Mouse (Mus musculus) embryo, embryonic 10 days (tissue): ENCODE measurements at regions not wholly inside any gene's neighbourhood (a gene's known extent, or its start where the extent isn't known, plus 50 kb on each side); places are given as distances from the start of the nearest gene placed in this dataset.

ENCODE experiments used
- DNase-seq: peaks from one replicate; pipeline ENCODE4 v3.0.0-alpha.2; 2015; ENCODE audit warnings: low spot score

DNA sequence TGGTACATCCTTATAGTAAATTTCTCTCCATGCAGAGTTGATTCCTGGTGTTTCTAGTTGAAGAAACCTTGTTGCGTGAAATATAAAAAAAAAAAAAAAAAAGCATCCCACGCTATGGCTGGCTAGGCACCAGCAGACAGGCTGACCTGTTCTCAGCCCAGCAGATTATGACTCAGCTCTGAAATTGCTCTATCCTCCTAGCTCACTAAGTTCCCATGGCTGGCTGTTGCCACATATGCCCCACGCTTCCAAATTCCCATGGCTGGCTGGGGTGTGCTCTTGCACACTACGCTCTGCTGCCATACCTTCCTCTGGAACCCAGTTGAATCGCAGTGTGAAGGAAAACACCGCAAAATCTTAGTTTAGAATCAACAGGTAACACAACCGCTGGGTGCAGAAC, 270.1 kb downstream of the Mid1ip1 start:
- DNase-seq, result no peak

DNA sequence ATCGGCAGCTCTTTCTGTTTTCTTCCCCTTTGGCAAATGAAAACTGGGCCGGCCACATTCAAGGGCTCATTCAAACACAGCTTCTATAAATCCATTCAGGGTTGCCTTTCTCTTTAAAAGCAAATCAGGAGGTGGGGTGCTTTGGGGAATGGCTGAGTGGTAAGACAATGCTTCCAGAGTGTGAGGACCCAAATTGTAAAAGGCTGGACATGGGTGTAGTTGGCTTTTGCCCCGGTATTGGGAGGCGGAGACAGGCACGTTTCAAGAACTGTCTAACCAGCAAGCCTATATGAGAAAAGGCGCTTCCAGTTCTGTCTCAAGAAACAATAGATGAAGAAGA, 277.0 kb downstream of the Mid1ip1 start:
- DNase-seq, result no peak

DNA sequence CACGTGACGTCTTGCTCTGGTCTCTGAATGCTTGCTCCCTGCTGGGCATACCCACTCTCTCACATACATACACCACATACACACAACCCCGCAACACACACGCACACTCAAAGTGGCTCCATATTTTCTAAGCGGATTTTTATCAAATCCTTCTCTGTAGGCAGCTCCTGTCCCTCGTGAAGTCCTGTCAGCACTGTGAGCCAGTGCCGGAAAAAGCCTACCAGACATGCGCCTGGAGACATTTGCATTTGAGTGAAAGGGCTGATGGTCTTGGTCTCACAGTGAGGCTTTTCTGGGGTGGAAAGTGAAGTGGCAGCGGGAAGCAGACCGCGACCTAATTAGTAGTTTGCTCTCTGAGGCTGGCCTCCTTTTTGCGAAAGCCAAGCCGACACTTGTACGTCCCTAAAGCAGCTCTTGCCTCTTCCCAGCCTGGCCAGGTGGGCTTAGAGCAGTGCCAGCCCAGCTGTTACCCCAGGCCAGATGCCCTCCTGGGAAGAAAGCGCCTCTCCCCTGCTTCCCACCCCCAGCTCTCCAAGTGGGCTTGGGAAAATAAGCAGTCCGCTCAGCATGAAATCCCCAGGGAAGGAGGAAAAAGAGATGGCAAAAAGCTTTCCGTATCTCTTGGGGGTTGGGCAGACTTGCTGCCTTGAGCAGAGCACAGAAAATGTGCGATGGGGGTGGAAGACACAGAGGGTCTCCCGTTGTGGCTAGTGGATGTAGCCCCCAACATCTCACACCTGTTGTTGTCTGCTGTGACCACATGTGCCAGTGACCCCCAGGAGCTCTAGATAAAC, 277.6 kb downstream of the Mid1ip1 start:
- DNase-seq, result peak; percentile 26

DNA sequence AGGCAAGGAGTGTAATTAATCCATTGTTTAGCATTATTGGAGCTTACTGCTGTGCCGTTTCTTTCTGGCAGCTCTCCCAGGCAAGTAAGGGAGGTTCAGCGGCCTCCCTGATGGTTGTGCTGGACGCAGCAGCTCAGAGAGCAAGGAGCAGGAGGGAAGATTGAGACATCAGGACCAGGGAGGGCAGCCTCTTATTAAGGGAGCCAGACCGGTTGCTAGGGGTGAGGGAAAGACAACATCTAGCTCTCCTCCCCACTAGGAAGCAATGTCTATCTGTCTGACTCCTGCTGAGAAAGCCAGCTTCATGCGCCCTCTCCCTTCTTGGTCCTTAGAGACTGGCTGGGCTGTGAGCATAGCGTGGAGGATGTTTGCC, 278.2 kb downstream of the Mid1ip1 start:
- DNase-seq, result peak; percentile 16

DNA sequence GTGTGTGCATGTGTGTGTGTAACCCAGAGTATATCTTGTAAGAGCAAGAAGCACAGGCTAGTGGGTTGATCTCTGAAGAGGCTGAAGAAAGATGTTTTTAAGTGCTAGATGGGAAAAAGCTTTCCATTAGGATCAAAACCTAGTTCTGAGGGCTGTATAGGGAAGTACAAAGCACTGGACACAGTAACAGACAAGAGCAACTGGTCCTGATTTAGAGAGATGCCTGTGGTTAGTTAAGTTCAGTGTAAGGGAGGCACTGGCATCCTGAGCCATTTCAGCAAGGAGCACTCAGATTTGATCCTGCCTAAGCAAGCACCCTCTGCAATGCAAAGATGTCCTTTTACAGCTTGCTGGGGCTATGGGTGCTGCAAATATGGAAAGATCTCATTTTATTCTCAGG, 280.1 kb downstream of the Mid1ip1 start:
- no peak for DNase-seq

DNA sequence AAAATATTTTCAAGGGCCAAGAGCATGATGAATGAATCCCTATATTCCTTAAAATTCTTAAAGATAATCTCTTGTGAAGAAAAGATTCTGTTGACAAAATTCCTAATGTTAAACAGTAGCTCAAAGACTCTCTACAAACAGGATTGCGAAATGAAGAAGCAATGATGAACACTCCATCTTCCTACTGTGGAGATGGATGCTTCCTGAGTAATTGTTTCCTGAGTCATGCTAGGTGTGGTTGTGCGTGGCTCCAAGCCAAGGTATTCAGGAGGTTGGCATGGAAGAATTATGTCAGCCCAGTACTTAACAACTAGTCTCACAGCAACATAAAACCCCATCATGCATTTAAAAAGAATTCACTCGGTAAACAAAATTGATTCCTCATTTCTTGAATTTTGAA, 286.4 kb downstream of the Mid1ip1 start:
- DNase-seq, result no peak

DNA sequence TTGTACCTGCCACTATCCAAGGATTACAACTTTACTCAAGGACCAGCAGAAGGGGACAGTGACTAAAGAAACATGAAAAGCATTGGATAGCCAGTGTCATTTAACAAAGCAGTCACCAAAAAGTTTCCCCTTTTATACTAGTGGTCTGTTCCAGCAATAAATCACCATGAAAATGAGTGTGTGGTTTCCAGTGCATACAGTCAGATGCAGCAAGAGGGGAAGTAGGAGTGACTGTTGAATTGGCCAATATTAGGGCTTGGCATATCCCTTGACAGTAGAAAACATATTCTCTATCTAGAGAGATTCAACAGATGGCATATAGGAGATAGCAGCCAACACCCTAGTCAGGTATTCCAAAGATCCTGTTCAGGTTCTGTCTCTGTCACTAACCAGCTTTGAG, 259.8 kb upstream of the H2al1a start:
- DNase-seq, result no peak

DNA sequence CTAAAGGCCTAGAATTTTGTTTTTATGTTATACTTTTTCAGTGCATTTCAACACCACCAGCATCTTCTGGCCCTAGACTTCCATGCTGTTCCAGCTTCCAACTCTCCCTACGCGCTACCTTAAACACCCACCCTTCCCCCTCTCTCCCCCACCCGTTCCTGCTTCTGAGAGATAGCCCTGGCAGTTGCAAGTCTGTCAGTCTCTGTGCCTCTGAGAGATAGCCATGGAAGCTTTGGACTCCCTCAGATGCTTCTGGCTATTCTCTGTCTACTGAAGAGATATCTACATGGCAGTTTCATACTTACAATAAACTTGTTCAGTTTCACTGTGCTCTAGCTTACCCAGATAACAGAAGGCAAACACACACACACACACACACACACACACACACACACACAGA, 252.3 kb upstream of the H2al1a start:
- DNase-seq, result no peak

DNA sequence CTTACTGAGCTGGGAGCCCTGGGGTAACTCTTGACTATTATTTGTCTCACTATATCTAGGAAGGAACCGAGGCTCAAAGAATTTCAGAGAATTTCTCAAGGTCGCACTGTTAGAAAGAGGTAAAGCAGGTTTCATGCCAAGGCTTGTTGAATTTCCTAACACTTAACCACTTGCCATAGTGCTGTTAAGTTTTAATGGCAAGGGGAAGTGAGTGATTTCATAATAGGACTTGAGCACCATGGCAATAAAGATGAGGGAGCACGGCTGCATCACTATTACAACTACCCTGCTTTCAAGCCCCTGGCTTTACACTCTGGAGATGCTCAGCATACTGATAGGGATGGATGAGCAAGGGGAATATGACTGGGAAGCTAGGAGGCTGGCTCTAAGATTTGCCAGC, 216.9 kb upstream of the H2al1a start:
- no peak for DNase-seq

DNA sequence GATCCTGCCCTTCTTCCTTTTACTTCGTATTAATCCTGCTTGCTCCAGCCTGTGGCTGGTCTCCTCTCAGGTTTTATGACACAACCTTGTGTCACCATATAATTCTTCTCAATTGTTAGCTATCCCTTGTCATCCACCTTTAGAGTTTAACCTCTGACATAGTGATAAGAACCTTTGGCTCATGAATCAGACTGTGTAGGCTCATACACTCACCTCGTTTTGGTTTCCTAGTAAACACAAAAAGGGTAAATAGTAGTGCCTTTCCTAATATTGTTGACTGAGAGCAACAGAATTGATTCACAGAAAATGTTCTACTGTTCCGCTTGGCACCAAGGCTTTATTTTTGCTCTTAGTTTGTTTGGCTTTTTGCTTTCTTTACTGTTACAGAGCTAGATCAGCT, 216.2 kb upstream of the H2al1a start:
- DNase-seq, result no peak

DNA sequence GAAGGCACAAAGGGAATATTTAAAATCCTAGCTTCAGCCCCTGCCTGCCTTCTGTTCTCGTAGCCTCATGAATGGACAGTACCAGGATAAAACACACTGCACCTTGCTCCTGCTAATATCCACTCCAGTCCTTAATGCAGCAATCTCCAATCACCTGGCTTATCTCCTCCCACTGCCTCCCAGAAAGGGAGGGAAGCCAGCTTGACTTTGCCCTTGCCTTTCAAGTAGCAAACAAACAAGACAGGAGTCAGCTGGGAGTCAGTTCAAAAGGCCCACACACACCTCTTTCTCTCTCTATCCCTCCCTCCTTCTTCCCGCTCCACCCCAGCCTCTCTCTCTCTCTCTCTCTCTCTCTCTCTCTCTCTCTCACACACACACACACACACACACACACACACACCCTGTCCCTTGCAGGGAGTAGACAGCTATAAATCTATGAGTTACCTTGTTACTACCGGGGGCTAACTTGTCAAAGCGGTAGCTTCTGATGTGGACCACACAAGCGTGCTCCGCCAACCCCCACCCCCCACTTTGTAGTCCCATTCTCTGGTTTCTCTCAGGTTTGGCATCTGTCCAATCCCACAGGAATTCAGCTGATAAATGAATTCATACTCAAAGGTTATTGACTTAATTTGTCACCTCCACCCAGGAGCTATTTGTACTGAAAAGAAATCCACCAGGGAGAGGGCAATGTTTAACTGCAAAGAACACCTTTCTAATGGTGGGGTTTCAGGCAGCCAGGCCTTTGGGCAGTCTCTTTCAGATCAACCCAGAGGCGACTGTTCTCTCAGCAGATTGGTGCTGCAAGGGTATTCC, 212.6 kb upstream of the H2al1a start:
- no peak for DNase-seq

DNA sequence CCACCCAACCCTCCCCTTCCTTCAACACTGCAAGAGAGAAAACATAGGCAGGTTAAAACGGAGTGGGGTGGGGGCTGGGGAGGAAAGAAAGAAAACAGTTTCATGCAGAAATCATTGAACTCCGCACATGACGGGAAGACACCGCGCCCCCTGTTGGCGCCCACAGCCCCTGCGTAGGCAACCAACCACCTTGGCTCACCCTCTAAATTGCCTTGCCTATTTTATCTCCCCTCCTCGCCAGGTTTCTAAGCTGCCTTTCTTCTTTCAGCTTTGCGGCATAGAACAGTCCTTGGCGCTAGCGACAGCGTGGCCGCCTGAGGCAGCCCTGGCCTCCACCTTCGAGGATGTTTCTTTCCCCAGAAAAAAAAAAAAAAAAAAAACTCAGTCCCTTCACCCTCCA, 211.1 kb upstream of the H2al1a start:
- DNase-seq, result peak; percentile 65

DNA sequence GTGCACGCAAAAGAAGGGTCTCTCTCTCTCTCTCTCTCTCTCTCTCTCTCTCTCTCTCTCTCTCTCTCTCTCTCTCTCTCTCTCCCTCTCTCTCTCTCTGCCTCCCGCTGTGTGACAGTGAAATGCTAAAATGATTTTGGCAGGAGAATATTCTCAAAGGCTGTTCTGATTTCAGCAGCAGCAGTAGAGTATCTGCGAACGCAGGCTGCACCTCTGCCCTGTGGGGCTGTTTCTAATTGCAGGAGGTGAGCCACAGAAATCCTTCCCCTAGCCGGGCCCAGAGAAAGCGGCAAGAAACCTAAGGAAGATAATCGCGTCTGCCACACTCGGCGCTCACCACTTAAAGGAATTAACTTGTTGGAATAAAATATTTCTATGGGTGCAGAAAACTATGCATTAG, 210.6 kb upstream of the H2al1a start:
- DNase-seq, result no peak

DNA sequence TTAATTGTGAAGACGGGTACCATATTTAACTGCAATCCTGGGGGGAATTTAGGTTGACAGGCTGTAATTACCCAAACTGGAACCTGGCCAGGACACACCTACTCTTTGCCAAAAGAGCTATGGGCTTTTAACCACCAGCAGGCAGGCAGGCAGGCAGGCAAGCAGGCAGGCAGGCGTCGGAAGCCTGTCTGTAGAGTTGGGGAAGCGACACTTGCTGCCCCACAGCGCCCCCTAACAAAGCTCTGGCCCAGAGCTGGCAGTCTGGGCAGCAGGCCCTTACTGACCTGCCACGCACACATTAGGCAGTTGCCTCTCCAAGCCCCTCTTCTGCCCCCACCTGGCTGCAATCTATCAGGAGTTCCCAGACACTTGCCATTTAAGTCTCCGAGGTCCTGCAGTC, 208.6 kb upstream of the H2al1a start:
- peak; percentile 71 for DNase-seq

DNA sequence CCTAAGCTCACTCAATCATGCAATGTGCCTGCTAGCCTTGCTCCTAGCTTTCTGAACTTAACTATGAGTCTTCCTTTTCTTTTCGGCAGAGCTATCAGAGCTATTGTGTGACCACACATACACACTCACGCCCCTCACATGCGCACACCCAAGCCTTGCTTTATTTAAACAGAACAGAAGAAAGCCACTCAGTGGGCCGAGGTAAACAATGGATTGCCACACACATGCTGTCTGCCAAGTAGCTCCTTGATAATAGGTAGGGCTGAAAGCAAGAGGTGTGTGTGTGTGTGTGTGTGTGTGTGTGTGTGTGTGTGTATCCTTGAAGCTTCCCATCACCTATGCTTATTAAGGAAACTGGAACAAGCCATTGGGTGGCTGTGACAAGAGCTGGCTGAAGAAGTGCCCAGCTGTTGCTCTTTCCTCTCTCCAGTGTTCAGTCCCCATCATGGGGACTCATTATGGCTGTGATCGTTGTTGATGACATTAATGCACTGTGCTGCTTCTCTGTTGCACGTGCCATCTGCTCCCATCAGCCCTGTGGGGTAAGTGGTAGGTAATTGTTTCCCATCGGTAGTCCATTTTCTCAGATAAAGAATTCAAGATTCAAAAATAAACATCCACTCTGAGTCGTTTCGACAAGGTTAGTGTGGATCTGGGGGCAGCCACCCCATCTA, 201.3 kb upstream of the H2al1a start:
- DNase-seq, result no peak

DNA sequence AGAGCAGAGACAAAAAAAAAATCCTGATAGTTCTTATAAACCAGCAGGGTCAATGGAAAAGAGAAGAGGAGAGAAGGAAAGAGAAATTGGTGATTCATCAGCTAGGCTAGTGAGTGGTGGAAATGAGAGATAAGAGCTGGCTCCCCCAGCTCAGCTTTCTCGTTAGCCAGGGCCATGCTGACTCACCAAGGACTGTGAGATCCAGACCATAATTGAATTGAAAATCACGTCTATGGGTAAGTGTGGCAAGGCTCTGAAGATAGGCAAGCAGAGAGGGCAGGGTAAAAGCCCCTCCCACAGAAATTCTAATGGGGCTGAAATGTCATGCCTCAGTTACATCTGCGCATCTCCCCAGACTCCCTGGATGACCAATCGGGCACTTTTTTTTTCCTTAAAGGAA, 200.7 kb upstream of the H2al1a start:
- no peak for DNase-seq

DNA sequence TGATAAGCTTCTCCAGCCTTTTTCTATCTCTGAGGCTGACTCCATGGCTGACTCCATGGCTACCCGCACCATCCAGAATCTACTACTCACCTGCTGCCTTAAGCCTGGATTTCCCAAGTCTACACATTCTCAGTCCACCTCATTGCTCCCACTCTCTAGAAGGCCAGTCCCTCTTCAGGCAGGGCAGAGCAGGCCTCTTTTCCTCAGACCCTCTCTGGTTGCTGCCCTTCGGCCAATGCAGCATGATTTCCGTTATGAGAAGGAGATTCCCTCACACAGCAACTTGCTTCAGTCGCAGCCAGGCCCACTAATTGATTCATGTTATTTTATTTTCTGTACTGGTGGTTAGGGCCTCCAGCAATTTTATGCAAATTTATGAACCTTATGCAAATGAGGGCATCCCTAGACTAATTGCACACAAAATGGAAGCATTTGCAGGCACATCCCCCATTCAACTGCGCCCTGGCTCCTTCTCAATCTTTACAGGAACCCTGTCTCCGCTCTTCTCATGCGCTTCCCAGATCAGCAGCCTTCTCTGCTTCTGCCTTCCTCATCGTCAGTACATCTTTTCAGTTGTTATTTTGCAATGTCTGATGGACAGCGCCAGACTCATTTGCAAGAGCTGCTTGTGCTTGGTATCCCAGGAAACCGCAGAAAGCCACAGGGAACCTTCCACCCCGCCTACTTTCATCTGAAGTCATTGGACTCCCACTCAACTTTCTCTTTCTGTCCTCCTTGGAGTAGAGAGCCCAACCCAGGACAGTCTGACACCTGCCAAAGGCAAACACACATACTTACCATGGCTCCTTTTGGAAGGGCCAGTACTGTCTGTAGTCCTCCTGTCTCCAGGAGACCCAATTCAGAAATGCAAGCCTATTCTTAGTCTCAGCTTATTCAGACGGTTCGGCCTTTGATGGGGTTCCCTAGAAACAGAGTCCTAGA, 199.6 kb upstream of the H2al1a start:
- DNase-seq, result no peak

DNA sequence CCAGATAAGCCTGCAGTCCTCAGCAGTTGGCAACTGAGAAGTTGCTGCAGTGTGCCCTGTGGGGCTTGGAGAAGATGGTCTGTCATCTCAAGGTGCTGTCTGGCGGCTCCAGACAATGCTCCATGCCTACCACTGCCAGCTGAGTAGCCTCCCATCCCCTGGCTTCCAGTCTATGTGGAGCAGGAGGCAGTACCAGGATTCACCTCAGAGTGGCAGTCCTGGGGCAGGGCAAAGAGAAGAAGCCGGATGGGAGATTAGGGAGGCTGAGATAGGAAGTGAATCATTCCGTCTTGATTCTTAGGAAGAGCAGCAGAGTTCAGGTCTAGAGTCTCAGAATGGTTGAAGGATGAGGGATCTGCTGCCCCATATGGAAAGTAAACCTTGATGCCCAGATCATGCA, 198.1 kb upstream of the H2al1a start:
- DNase-seq, result no peak

DNA sequence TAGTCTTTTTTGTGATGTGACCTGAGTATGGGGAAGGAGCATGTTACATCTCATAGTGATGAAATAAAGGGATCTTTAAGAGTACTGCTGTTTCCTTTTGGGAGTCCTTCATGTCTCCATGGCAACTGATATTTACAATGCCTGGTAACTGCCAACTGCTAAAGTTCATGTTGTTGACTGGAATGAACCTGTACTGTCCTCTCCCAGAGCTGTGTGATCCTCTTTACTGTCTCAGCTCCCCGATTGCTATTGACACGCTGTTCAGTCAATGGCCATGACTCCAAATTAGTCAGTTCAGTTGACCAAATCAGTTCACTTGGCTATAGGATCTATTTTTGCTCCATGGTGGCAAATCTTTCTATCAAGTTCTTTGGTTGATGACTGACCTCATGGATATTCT, 167.8 kb upstream of the H2al1a start:
- no peak for DNase-seq

DNA sequence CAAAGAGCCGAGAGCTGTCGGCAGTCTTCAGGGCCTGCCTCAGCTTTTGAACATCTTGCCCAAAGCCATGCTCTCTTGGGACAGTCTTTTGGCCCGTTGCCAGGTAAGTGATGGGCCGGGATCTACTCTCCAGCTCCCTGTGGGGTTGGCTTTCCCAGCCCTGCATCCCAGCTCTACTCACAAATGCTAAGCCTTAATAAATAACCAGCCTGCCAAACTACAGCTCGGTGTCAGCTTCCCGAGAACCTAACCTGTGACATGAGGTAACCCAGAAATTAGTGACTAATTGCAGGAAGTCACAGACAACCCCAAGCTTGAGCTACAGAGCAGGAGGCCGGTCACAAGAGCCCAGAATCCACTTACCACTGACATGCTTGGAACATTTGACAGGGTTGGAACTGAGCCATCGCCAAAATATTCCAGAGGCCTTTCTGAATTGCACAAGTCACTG, 159.1 kb upstream of the H2al1a start:
- DNase-seq, result no peak

DNA sequence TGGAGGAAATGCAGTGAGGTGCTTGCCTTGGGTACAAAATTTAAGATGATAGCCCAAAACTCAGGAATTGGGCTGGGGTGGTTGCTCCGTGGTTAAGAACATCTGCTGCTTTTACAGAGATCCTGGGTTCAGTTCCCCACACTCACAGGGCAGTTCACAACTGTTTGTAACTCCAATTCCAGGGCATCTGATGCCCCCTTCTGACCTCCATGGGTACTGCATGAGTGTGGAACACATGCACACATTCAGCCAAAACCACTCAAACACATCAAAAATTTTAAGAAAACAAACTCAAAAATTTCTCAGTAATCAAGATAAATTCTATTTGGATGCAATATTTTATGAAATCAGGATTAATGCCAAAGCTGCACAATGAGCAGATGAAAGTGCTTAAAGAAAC, 157.8 kb upstream of the H2al1a start:
- no peak for DNase-seq

DNA sequence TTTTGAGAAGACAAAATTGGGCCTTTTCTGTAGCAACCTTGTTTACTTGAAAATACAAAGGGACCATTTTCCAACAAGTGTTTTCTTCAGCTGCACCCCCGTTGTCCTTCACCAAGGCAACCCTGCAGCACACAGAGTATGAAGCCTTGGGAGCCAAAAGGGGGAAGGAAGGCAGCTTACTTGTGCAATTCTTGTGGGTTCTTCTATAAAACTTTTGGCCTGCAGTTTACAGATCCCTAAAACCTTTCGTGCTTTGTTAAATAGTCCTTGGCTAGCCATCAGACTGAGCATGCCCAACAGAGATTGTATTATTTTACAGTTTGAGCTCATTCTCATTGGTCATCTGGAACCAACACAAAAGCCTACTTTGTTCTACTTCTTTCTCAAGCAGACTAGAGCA, 140.6 kb upstream of the H2al1a start:
- DNase-seq, result no peak
